Mouse (Mus musculus): ENCODE results near the gene AU022751. TPM values are rescaled to one million over a fixed set of nuclear protein-coding genes. Genes with fewer than 3 reads are reported as not detected.
"Not testable (repeated sequence)": the region's sequence is repeated elsewhere in the genome, so short reads cannot be mapped to it uniquely, and the experiment has no call there.

The AU022751 gene
- polyA plus RNA-seq (2015; fragmentation: Nextera tagmentation; extraction: Ambion mirVana) = 0.12 TPM in 1 of 2 replicates, not detected in the other

DNA sequence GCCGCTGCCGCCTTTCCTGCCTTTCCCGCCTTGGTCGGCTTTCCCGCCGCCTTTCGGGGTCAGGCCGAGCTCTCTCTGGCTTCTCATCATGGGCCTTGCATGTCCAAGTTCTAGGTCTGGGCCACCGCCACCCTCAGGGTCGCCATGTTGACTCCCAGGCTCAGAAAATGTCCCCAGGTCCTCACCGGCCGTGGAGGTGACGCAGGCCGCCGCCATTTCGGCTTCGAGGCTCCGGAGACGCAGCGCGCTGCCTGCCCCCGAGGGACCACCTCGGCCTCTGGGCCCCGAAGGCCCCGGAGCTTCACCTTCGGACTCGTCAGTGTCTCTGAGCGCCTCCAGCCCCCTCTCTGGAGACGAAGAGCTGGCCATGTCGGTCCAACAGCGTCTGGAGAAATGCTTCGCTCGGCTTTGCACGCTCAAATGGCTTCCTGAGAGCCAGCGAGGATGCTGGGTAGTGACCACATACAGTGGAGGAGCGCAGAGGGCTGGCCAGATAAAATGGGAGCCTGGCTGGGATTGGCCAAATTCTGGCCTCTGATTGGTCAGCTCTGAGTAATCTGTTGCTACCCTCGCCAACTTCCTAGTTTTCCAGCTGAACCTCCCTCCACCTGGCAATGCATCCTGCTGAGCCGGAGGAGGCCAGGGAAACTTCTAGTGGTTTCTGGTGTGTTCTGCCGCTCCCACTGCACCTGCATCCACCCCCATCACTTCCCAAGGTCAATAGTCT lies at the start of gene AU022751:
TSS of gene AU022751 (minus strand) at position 466 of the 727 bp plus-strand sequence.
- Histone ChIP-seq H3K36me3 (ENCODE audit: control insufficient read depth, insufficient read depth) (no peaks in the 10 kb centered on the region), H3K9ac (replicated peaks; ENCODE audit: low read depth, low read length) (no peak within 1 kb of the TSS), H3K4me1 (replicated peaks; ENCODE audit: control insufficient read depth, insufficient read depth, low read length) (no peaks in the 10 kb centered on the region), H3K9me3 (ENCODE audit: control insufficient read depth, low read length) (peaks cover 11% of the 10 kb centered on the region; the same call in 1 of the 2 replicates), H3K27ac (ENCODE audit: low read length) (no peak within 1 kb of the TSS), H3K27me3 (replicated peaks; ENCODE audit: control insufficient read depth, insufficient read depth, low read length) (no peaks in the 10 kb centered on the region), H3K4me3 (replicated peaks; ENCODE audit: low read length) (no peak within 1 kb of the TSS), H3K4me2 (ENCODE audit: low read length) (no peak within 1 kb of the TSS)
- 91% methylated on average over 39 of the region's 39 CpGs for WGBS
- no peak for ATAC-seq

DNA sequence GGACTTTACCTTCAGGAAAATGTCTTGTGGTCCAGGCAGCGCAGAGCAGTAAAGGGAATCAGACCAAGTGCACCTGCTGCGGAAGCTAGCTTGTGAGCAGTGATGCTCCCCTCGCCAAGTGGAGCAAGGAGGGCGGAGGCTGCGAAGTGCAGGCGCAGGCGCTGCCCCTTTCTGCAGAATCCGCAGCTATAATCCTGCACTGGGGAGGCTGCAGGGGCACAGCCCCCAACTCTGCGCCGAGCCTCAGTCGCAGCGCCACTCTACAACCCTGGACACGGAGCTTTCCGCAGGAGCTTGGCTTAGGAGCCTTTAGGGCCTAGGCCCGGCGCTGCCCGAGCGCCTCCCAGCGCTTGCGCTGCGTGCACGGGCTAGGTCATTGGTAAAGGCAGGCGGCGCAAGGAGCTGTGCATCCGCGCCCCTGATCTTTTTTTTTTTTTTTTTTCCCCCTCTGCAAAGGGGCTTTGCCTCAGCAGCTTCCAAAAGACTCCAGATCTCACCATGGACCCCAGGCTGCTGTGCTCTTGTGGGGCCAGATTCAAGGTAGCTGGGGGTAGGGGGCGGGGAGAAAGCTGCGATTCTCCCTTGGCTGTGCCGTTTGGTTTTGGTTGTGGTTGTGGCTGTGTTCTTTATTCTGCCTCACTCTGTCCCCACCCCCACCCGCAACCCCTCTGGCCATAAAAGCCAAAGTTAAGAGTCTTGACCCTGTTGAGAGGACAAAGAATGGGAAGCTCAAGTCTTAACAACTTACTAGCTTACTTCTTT lies 9.0 kb upstream of the AU022751 start:
- Histone ChIP-seq H3K9ac (replicated peaks; ENCODE audit: low read depth, low read length) (peak overlapping the region; percentile 65), H3K36me3 (ENCODE audit: control insufficient read depth, insufficient read depth) (no peaks in the 10 kb centered on the region), H3K9me3 (ENCODE audit: control insufficient read depth, low read length) (no peaks in the 10 kb centered on the region), H3K4me3 (replicated peaks; ENCODE audit: low read length) (peak overlapping the region; percentile 55), H3K27me3 (replicated peaks; ENCODE audit: control insufficient read depth, insufficient read depth, low read length) (no peaks in the 10 kb centered on the region), H3K27ac (ENCODE audit: low read length) (peak overlapping the region; percentile 75), H3K4me2 (ENCODE audit: low read length) (peak overlapping the region; percentile 63), H3K4me1 (replicated peaks; ENCODE audit: control insufficient read depth, insufficient read depth, low read length) (no peaks in the 10 kb centered on the region)
- peak; percentile 98 for ATAC-seq
- WGBS = 15% methylated on average over 25 of the region's 30 CpGs

DNA sequence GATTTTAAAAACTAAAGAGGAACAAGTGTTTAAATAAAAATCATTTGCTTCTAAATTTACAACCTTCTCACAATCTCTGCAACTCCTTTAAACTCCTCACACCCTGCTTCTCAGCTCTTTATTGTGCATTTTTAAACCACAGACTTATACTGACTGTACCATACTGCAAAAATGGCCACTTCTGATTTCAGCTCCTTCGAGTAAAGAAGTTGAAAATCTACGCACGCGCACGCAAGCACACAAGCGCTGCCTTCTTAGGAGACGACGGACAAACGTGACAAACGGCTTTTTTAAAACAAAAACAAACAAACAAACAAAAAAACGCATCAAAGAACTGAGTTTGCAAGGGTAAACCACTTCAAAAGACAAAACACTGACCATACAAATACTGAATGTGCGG lies 8.3 kb upstream of the AU022751 start:
- H3K4me3 ChIP-seq (replicated peaks; ENCODE audit: low read length) = peak overlapping the region; percentile 55
- peak; percentile 73 for ATAC-seq

DNA sequence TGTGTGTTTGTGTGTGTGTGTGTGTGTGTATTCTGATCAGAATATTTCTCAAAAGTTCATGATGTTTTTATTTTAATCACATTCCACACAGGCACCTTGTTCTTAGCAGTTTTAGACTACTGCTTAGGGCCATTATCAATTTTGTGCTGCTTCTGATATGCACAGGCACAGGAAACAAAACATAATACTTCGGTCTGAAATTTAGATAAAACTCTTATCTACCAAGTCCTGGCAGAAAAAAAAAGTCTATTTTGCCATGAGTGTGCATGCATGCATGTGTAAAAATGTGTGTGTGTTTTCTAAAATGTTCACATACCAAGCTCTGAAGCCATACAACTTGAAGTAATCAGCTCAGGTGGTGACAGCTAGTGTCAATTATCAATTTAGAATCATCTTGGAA lies 21.7 kb downstream of the AU022751 start:
- H3K4me2 ChIP-seq (ENCODE audit: low read length) = no peak overlapping the region
- no peak for ATAC-seq
- no peaks in the 10 kb centered on the region for H3K4me1 ChIP-seq (replicated peaks; ENCODE audit: control insufficient read depth, insufficient read depth, low read length)
- no peak overlapping the region for H3K27ac ChIP-seq (ENCODE audit: low read length)
- no peaks in the 10 kb centered on the region for H3K27me3 ChIP-seq (replicated peaks; ENCODE audit: control insufficient read depth, insufficient read depth, low read length)
- no peak overlapping the region for H3K9ac ChIP-seq (replicated peaks; ENCODE audit: low read depth, low read length)
- 97% methylated on average over 1 of the region's 1 CpGs for WGBS
- H3K4me3 ChIP-seq (replicated peaks; ENCODE audit: low read length) = no peak overlapping the region
- H3K9me3 ChIP-seq (ENCODE audit: control insufficient read depth, low read length) = no peaks in the 10 kb centered on the region
- H3K36me3 ChIP-seq (ENCODE audit: control insufficient read depth, insufficient read depth) = no peaks in the 10 kb centered on the region

More for the DNA sequence above, 8.3 kb upstream of the AU022751 start:
- Histone ChIP-seq H3K27me3 (replicated peaks; ENCODE audit: control insufficient read depth, insufficient read depth, low read length) (no peaks in the 10 kb centered on the region), H3K4me2 (ENCODE audit: low read length) (peak overlapping the region; percentile 63), H3K9me3 (ENCODE audit: control insufficient read depth, low read length) (no peaks in the 10 kb centered on the region), H3K4me1 (replicated peaks; ENCODE audit: control insufficient read depth, insufficient read depth, low read length) (no peaks in the 10 kb centered on the region), H3K9ac (replicated peaks; ENCODE audit: low read depth, low read length) (peak overlapping the region; percentile 65), H3K36me3 (ENCODE audit: control insufficient read depth, insufficient read depth) (no peaks in the 10 kb centered on the region), H3K27ac (ENCODE audit: low read length) (peak overlapping the region; percentile 75; the same call in 1 of the 2 replicates)
- 19% methylated on average over 12 of the region's 12 CpGs for WGBS

DNA sequence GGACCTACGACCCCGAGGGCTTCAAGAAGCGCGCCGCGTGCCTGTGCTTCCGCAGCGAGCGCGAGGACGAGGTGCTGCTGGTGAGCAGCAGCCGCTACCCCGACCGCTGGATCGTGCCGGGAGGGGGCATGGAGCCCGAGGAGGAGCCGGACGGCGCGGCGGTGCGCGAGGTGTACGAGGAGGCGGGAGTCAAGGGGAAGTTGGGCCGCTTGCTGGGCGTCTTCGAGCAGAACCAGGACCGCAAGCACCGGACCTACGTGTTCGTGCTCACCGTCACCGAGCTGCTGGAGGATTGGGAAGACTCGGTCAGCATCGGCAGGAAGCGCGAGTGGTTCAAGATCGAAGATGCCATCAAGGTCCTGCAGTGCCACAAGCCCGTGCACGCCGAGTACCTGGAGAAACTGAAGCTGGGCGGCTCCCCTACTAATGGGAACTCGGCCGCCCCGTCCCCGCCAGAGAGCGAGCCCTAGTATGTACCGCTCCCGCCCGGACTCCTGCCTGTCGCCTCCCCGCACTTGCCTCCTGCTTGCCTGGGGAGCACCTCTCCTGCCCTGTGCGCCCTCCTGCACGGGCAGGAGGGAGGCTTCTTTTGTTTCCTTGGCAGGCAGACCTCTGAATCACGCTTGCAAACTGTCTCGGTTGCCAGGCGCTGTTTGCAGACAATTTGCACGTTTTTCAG lies 35.1 kb downstream of the AU022751 start:
- H3K27ac ChIP-seq (ENCODE audit: low read length); H3K36me3 ChIP-seq (ENCODE audit: control insufficient read depth, insufficient read depth); H3K4me1 ChIP-seq (replicated peaks; ENCODE audit: control insufficient read depth, insufficient read depth, low read length); H3K9me3 ChIP-seq (ENCODE audit: control insufficient read depth, low read length); H3K9ac ChIP-seq (replicated peaks; ENCODE audit: low read depth, low read length); H3K27me3 ChIP-seq (replicated peaks; ENCODE audit: control insufficient read depth, insufficient read depth, low read length): not testable (repeated sequence)
- peak overlapping the region; percentile 40 for H3K4me3 ChIP-seq (replicated peaks; ENCODE audit: low read length)
- ATAC-seq = peak; percentile 70
- peak overlapping the region; percentile 53; the same call in 1 of the 2 replicates for H3K4me2 ChIP-seq (ENCODE audit: low read length)
- WGBS = 0% methylated on average over 4 of the region's 60 CpGs

DNA sequence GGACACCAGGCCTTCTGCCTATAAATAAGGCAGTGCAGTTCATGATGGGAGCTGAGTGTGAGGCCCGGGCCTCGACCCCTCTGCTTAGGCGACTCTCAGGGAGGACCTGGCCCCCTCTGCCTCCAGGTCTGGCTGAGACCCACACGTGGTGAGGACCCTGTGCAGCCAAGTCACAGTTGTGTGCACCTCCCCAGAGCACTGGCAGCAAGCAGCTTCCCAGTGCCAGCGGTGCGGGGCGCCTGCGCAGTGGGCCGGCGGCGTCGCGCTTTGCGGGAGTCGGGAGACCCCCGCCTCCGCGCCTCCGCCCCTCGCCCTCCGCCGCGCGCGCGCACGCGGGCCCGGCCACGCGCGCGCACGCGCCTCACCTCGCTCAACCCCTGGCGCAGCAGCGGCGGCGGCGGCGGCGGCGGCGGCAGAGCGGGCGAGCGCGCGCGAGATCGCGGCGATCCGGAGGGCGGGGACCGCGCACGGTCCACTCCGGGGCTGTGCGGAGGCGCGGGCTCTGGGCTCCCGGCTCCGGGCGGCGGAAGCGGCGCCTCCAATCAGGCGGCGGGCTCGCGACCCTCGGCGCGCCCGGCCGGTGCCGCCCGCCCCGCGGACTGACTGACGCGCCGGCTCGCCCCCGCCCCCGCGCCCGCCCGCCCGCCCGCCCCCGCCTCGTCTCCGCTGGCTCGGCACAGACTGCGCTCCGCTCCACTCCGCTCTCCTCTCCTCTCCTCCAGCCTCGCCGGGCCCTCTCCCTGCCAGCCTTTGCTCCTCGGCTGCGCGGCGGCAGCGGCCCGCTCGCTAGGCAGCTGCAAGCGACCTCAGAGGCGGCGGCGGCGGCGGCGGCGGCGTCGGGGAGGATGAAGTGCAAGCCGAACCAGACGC lies 35.9 kb downstream of the AU022751 start, which contains the start of gene Nudt11:
TSS of gene Nudt11 (plus strand) at position 388 of the 870 bp plus-strand sequence.
- H3K4me3 ChIP-seq (replicated peaks; ENCODE audit: low read length) = peak within 1 kb of the TSS; percentile 40
- WGBS = 20% methylated on average over 10 of the region's 121 CpGs
- H3K4me2 ChIP-seq (ENCODE audit: low read length); H3K27me3 ChIP-seq (replicated peaks; ENCODE audit: control insufficient read depth, insufficient read depth, low read length); H3K9me3 ChIP-seq (ENCODE audit: control insufficient read depth, low read length); H3K27ac ChIP-seq (ENCODE audit: low read length); H3K9ac ChIP-seq (replicated peaks; ENCODE audit: low read depth, low read length); H3K36me3 ChIP-seq (ENCODE audit: control insufficient read depth, insufficient read depth); H3K4me1 ChIP-seq (replicated peaks; ENCODE audit: control insufficient read depth, insufficient read depth, low read length): not testable (repeated sequence)
- ATAC-seq = peak; percentile 89

Small RNA genes lying within 50 kb of the gene (microRNA-seq; reads per million reads assigned to microRNA genes)
- not detected for gene Gm27360

Other genes starting within 250 kb of the AU022751 start
- gene Nudt11, start 36.0 kb downstream of the AU022751 start, polyA plus RNA-seq (2015; fragmentation: Nextera tagmentation; extraction: Ambion mirVana) = 19.0 and 19.3 TPM in 2 replicates
- 59.4 and 63.8 TPM in 2 replicates for gene Nudt10, start 89.6 kb upstream of the AU022751 start, polyA plus RNA-seq (2015; fragmentation: Nextera tagmentation; extraction: Ambion mirVana)
- gene Bmp15, start 237.3 kb upstream of the AU022751 start, polyA plus RNA-seq (2015; fragmentation: Nextera tagmentation; extraction: Ambion mirVana) = 0.22 and 0.25 TPM in 2 replicates

Measured in forebrain, embryonic 16.5 days (tissue).